Comparison of ENCODE assay signal across 8 mouse cellular contexts in genomic region chr9:77544354-77545067, GRCm38 (mm10). TPM values are rescaled to one million over a fixed set of nuclear protein-coding genes. Genes with fewer than 3 reads are reported as not detected.
DNase-seq lines count a peak whose midpoint lies in the region; ATAC-seq lines count a peak whose summit lies in the region.

Lrrc1 (minus strand) TSS chr9:77544870.

- no peaks in the 10 kb centered on the region for H3K27me3 ChIP-seq in heart, embryonic 14.5 days (ENCODE audit: control insufficient read depth, insufficient read depth, low read length)
- peaks cover 35% of the 10 kb centered on the region for H3K27me3 ChIP-seq in liver, embryonic 13.5 days
- H3K27me3 ChIP-seq in neural tube, embryonic 12.5 days (replicated peaks), result 0 out of 2 replicates have a peak, but pooled peaks cover 6% of the 10 kb centered on the region

- DNase-seq in CD4-positive, CD25-positive, alpha-beta regulatory T cell, adult 2 months (ENCODE audit: low read depth, low spot score), result peak; percentile 94
- peak; percentile 38 for DNase-seq in fibroblast of lung, adult 2 months (ENCODE audit: low read depth)
- peak; percentile 94 for DNase-seq in kidney, postnatal 14 days
- DNase-seq in liver, embryonic 13.5 days, result peak; percentile 73
- DNase-seq in telencephalon, adult 2 months (ENCODE audit: low read depth, low spot score), result peak; percentile 68

- no peak within 1 kb of the TSS for H3K27ac ChIP-seq in brown adipose tissue, adult 24 weeks (replicated peaks; ENCODE audit: low read depth, low read length)
- H3K27ac ChIP-seq in heart, embryonic 14.5 days (replicated peaks in 1 of 2; ENCODE audit: control insufficient read depth in 1 of 2, insufficient read depth in 1 of 2, low read depth in 2 of 2, low read length in 2 of 2), result peak within 1 kb of the TSS; percentile 77 to 84
- 0 out of 2 replicates have a peak within 1 kb of the TSS, but pooled peaks have one; percentile 29 for H3K27ac ChIP-seq in liver, embryonic 13.5 days
- no peak within 1 kb of the TSS for H3K27ac ChIP-seq in neural tube, embryonic 12.5 days

- no peaks in the 10 kb centered on the region for H3K9me3 ChIP-seq in heart, embryonic 14.5 days (ENCODE audit: control insufficient read depth, low read length)
- no peaks in the 10 kb centered on the region for H3K9me3 ChIP-seq in liver, embryonic 13.5 days (replicated peaks)
- H3K9me3 ChIP-seq in neural tube, embryonic 12.5 days, result no peaks in the 10 kb centered on the region

- no peaks in the 10 kb centered on the region for H3K36me3 ChIP-seq in heart, embryonic 14.5 days (ENCODE audit: control insufficient read depth, insufficient read depth, low read length)
- no peaks in the 10 kb centered on the region for H3K36me3 ChIP-seq in liver, embryonic 13.5 days
- no peaks in the 10 kb centered on the region for H3K36me3 ChIP-seq in neural tube, embryonic 12.5 days

- peak within 1 kb of the TSS; percentile 94 for H3K9ac ChIP-seq in heart, embryonic 14.5 days (ENCODE audit: low read length)
- peak within 1 kb of the TSS; percentile 77 for H3K9ac ChIP-seq in liver, embryonic 13.5 days
- peak within 1 kb of the TSS; percentile 73 for H3K9ac ChIP-seq in neural tube, embryonic 12.5 days

- ATAC-seq in heart, embryonic 14.5 days (ENCODE audit: insufficient number of reproducible peaks, insufficient read depth, low FRiP score, low read depth), result peak; percentile 84
- ATAC-seq in liver, embryonic 13.5 days (ENCODE audit: low read depth), result peak; percentile 81
- peak; percentile 90 for ATAC-seq in neural tube, embryonic 12.5 days (ENCODE audit: low FRiP score, low read depth)

- under 1% methylated on average over 87 of the region's 88 CpGs for WGBS in heart, embryonic 14.5 days
- WGBS in liver, embryonic 13.5 days (ENCODE audit: insufficient replicate concordance), result under 1% methylated on average over 88 of the region's 88 CpGs
- WGBS in neural tube, embryonic 12.5 days, result under 1% methylated on average over 88 of the region's 88 CpGs

- peak within 1 kb of the TSS; percentile 79 for H3K4me3 ChIP-seq in brown adipose tissue, adult 24 weeks (ENCODE audit: insufficient read depth, low read depth, low read length)
- peak within 1 kb of the TSS; percentile 87 to 91 for H3K4me3 ChIP-seq in heart, embryonic 14.5 days (ENCODE audit: control insufficient read depth in 1 of 2, insufficient read depth in 1 of 2, low read depth in 1 of 2, low read length in 2 of 2)
- peak within 1 kb of the TSS; percentile 75 for H3K4me3 ChIP-seq in liver, embryonic 13.5 days (replicated peaks)
- peak within 1 kb of the TSS; percentile 71 for H3K4me3 ChIP-seq in neural tube, embryonic 12.5 days

- no peaks in the 10 kb centered on the region for H3K4me1 ChIP-seq in brown adipose tissue, adult 24 weeks (ENCODE audit: control insufficient read depth, insufficient read depth, insufficient read length, low read length)
- H3K4me1 ChIP-seq in heart, embryonic 14.5 days (ENCODE audit: control insufficient read depth in 2 of 2, insufficient read depth in 2 of 2, low read length in 2 of 2), result peaks cover 8 to 12% of the 10 kb centered on the region in 2 experiments; a peak in 3 of 4 replicates
- H3K4me1 ChIP-seq in liver, embryonic 13.5 days (replicated peaks), result peaks cover 25% of the 10 kb centered on the region
- peaks cover 9% of the 10 kb centered on the region for H3K4me1 ChIP-seq in neural tube, embryonic 12.5 days

- H3K4me2 ChIP-seq in heart, embryonic 14.5 days (ENCODE audit: low read length), result peak within 1 kb of the TSS; percentile 97
- peak within 1 kb of the TSS; percentile 95 for H3K4me2 ChIP-seq in liver, embryonic 13.5 days
- H3K4me2 ChIP-seq in neural tube, embryonic 12.5 days (replicated peaks), result peak within 1 kb of the TSS; percentile 98

RNA-seq across cellular contexts. Expression of gene Lrrc1, which starts in this region (rescaled TPM):
- 1.6 and 3.3 TPM in 2 replicates for polyA plus RNA-seq in brown adipose tissue, adult 24 weeks (2012; ENCODE audit: insufficient read depth, insufficient read length, missing spikeins)
- 18.2 and 18.9 TPM in 2 replicates for polyA plus RNA-seq in heart, embryonic 14.5 days (2014; fragmentation: Nextera tagmentation; extraction: Ambion mirVana)
- polyA plus RNA-seq in liver, embryonic 13.5 days (2015; fragmentation: Nextera tagmentation; extraction: Ambion mirVana), result 3.1 and 3.5 TPM in 2 replicates
- polyA plus RNA-seq in neural tube, embryonic 12.5 days (2016; fragmentation: Nextera tagmentation; extraction: Ambion mirVana), result 6.8 and 7.0 TPM in 2 replicates

Comparison
In these comparisons a context has a peak if more than half of its experiments do, and no peak if none do; other contexts are left out.
1. DNase-seq: peak in every context shown above with its lines; median percentile 94 in CD4-positive, CD25-positive, alpha-beta regulatory T cell, adult 2 months; 94 in kidney, postnatal 14 days; 73 in liver, embryonic 13.5 days; 68 in telencephalon, adult 2 months; 38 in fibroblast of lung, adult 2 months.
2. H3K27ac ChIP-seq: peak in heart, embryonic 14.5 days (2 of 2) and liver, embryonic 13.5 days (single experiment); none in brown adipose tissue, adult 24 weeks (single experiment) and neural tube, embryonic 12.5 days (single experiment).
3. Peak in every context shown above with its lines, with median percentiles within 50 percentile points of each other: H3K4me3 ChIP-seq, ATAC-seq, H3K4me2 ChIP-seq and H3K9ac ChIP-seq.